Mouse (Mus musculus): Measurements from ENCODE around the gene Caap1.

GRCm38 (mm10) chr4:94572677-94573076 lies 16.1 kb upstream of the Caap1 start:
- TF ChIP-seq POLR2A (IDR thresholded peaks at IDR 0.05; ENCODE audit: control insufficient read depth, low read depth, low read length) (no peak), CTCF (IDR thresholded peaks at IDR 0.05; ENCODE audit: control insufficient read depth, insufficient read depth, insufficient replicate concordance, low read depth, low read length) (no peak)

All from testis, adult 2 months (tissue).